Mouse (Mus musculus) ES-E14 (cell line): ENCODE measurements at regions not wholly inside any gene's neighbourhood (a gene's known extent, or its start where the extent isn't known, plus 50 kb on each side); places are given as distances from the start of the nearest gene placed in this dataset.

ENCODE experiments used
- HCFC1 ChIP-seq: IDR thresholded peaks from 2 replicates; pipeline ENCODE4 v1.6.1; 2012; ENCODE audit warnings: low read length, inconsistent platforms, borderline replicate concordance; ENCODE audit not compliant: insufficient read depth
- MAFK ChIP-seq: IDR thresholded peaks from 2 replicates; pipeline ENCODE4 v1.6.1; 2014; ENCODE audit warnings: mild to moderate bottlenecking, low read depth, low read length, inconsistent platforms; ENCODE audit not compliant: insufficient read depth
- ZC3H11A ChIP-seq: IDR thresholded peaks from 2 replicates; pipeline ENCODE4 v1.6.1; 2012; ENCODE audit warnings: low read depth, mild to moderate bottlenecking, inconsistent platforms, low read length, borderline replicate concordance
- ZNF384 ChIP-seq: IDR thresholded peaks from 2 replicates; pipeline ENCODE4 v1.6.1; 2012; ENCODE audit warnings: low read depth, low read length, inconsistent platforms

- no peak for TF ChIP-seq HCFC1
- no peak for TF ChIP-seq ZC3H11A
- TF ChIP-seq ZNF384 = no peak
- no peak for TF ChIP-seq MAFK
Observed at GRCm38 (mm10) chr13:72762481-72762880, 133.9 kb downstream of the Irx2 start.
